Mouse (Mus musculus) frontal cortex, postnatal 10 days (tissue): ENCODE results near the gene Xrcc6.
"Not testable (repeated sequence)": the region's sequence is repeated elsewhere in the genome, so short reads cannot be mapped to it uniquely, and the experiment has no call there.

Experiments used
- DNase-seq, 2 experiments: peaks; one replicate each; pipeline ENCODE4 v3.0.0; 2022; ENCODE audit warnings: low spot score in 2 of 2, mixed read lengths in 1 of 2

The Xrcc6 gene

DNA sequence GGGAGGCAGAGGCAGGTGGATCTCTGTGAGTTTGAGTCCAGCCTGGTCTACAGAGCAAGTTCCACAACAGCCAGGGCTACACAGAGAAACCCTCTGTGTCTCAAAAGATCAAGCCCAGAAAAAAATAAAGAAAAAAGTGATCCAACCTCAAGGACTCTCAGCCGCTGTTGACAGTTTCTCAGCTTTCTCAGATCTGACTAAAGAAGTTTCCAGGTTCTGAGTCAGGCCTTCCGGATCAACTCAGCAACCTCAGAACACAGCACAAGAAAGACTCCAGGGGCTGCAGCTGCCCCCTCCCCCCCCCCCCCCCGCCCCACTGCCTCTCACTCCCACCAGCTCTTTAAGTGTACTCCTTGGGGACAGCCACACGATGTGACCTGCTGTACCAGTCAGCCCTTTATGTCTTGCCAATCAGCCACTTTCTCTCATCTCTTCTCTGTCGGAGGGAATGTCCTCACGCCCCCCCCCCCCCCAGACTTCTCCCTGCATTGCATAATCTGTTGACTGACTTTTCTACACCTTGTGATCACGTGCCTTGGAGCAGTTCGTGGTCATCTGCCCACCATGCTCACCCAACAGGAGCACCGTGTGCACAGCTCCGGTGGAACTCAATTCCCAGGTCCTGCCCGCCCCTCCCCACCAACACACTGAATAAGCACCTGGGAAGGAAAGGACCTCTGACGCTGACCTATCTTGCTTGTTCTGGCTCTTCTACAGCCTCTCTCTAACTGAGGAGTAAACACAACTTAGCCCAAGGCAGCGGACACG is 21.4 kb upstream of the Xrcc6 start:
- no peak for DNase-seq

DNA sequence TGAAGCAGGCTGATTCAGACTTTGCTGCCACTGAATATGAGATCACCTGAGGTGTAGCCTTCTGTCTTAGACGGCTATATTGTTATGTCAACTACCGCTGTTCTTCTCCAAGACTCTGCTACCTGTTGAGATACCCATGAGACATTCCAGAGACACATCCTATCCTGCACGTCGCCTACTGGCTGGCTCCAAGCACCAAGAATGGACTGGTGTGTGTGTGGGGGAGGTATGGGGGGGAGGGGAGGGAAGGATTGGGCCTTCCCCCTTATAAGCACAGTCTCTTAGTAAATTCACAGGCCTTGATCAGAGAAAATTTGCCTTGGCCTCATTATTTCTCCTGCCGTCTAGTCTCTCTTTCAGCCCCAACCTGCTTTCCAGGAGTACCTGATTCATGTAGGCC is 19.8 kb upstream of the Xrcc6 start:
- DNase-seq = no peak

DNA sequence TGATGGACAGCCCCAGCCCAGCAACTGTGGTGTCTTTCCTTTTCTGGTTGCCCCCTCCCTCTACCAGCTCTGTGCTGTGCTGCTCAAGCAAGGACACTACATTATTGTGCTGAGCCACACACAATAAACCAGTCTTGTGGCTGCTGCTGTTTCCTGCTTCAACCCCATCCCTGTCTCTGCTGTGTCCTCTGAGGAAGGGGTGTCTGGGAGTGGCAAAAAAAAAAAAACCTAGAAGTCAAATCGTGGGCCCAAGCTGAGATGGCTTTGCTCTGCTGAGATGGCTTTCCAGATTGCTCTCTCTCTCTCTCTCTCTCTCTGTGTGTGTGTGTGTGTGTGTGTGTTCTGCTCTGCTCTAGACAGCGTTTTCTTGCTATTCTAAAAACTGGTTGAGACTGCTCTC is 19.2 kb upstream of the Xrcc6 start:
- no peak for DNase-seq

DNA sequence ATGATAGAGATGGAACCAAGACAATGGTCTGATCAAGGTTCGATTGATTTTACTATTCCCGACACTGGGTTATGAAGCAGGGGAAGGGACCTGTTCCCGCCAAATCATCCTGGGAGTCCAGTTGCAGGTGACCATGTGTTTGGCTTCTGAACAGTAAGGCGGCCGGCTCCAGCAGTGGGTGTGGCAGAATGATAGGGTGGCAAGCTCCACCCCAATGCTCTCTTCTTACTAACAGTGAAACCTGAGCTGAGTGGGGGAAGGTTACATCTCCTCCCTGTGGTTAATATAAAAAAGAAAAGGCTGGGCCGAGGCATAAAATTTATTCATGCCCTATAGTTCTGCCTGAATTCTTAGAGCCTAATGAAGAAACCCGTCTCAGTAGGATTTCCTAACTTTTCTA is 18.5 kb upstream of the Xrcc6 start:
- DNase-seq = no peak

DNA sequence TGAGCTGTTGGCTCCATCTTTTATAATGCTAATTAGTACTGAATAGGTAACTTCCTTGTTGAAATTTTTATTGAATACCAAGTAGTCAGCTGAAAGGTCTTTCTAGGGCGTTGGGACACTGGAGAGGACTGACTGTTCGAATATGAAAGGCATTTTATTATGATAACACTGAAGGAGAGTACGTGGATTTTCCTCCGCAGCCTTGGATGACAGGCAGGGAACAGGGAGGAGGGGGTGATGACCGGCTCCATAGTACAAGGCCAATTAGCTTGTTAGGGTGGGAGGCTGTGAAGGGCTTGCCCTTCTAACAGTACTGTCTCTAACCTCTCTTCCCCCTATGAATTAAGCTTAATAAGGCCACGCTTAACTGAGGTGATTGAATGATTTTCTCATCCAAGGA is 18.0 kb upstream of the Xrcc6 start:
- not testable (repeated sequence) for DNase-seq

DNA sequence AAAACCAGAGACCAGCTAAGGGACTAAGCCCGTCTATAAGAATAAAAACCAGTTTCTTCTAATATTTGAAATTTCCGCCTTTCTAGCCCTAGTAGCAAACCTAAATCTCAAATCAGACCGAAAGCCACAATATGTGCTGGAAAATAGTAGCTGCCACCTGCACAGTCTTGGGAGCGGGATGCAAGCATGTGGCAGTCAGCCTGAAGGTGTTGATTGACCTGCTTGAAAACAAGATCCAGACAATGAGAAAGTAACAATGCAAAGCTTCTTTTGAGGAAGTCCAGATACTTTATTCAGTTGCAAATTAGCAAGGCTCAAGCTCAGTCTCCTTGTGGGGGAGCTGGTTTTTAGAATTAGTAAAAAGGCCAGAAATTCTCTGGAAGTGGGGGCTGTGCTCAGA is 17.1 kb upstream of the Xrcc6 start:
- DNase-seq = not testable (repeated sequence)

DNA sequence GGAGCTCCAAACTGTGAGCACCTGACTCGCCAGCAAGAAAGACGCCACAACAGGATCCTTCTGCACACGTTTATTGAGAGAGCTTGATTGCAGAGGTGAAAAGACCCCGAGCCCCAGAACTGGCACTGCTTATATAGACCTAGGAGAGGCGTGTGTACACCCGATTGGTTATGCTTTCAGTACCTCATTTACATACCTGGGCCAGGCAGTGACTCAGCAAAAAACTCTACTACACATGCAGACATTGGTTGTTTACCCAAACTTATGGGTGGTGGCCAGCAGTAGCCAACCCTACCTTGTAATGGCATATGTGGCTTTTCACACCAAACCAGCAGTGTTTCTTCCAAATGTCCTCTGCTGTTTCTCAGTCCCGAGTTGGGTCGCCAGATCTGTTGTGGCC is 12.5 kb upstream of the Xrcc6 start:
- DNase-seq = not testable (repeated sequence)

DNA sequence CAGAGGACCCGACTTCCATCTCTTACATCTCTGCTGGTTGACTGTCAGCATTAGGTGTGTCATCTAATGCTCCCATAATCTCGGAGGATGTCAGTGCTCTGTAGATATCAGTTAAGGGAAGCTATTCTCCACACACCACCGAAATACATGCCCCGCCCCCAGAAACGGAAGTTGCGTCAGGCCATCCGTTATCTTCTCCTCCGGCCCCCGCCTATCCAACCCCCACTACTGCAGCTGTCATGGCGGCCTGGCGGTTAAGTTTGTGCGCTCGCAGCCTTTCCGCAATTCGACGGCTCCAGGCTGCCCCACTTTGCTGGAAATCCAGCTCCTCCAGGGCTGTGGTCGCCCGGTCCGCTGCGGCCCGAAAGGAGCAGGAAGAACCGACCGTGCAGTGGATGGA is 7.3 kb upstream of the Xrcc6 start, which contains the start of gene 1700029P11Rik:
1700029P11Rik (plus strand) TSS at position 220 of the 400 bp plus-strand sequence.
- DNase-seq = no peak

DNA sequence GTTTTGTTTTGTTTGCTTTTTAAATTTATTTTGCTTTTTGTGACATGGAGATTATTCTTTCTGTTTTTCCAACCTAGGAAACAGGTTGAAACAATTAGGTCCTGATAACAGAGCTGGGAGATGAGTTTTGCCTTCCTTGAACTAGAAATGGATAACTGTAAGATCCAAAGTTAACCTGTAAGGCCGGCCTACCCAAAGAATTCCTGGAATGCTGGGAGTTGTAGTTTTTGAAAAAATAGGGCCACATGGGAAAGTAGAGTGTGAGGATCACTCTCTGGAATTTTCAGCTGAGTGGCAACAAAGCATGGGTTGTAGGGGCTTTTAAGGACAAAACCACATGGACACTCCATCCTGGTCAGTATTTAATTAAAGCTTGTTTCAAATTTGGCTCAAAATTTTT is 5.5 kb upstream of the Xrcc6 start:
- DNase-seq = no peak

DNA sequence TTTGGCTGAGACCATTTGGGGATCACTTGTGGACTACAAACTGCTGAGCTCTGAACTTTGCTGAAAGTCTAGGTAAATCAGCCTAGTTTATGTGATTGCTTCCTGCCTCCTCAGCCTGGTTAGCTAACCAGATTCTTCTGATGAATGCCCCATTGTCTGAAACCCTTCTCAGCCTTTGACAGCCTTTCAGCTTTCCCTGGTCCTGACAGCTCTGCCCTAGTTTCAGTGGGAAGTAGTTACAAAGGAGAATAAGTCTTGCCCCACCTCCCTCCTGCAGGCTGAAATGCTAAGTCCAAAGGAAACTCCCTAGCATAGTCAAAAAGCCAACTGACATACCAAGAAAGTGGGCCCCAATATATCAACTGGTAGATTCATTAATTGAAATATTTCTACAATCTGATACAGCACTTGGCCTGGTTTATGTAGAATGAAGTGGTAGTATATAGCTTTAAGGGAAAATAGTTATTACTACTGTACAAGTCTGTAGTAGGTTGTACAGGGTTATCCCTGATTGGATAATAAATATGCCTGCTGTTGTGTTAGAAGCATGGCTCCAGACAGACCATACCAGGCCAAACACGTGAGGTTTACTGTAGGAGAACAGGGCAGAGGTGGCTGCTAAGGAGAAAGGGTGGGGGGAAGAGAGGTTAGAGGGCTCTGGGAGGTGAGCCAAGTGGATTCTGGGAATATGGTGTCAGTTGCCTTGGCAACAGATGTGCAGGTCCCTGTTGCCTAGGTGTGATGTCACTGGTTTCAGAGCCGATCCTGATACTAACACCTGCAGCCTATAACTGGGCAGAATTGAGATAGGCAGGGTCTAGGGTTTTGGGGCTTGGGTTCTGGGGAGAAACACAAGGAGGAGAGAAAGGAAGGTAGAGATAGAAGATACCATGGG is 2.1 kb upstream of the Xrcc6 start:
- no peak for DNase-seq

DNA sequence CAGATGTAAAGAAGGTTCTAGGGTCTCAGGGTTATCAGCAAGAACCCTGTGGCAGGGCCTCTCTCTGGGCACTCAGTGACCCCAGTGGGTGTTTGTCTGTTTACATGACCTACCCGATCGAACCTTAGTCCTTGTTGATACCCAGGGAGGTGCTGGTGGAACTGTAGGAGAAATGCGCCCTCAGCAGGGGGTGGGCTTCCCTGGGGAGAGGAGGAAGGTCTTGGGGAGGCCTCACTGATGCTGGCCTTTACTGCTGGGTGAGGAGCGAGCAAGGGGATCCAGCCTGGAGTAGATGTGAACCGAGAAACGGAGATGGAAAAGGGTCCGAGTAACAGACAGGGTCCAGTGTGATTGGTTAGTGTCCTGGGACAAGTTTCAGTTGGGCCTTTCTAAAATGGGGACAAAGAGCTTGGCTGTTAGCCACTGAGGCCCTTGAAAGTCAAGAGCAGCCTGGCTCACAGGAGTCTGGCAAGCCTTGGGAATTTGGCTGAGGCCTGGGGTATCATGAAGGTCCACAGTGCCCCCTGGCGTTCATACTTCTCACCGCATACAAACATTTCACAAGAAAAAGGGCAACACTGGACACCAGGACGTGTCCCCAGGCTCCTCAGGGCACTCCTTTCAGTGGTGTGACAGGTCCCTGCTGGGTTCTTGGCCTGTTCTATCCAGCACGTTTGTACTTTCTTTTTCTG is 1.9 kb downstream of the Xrcc6 start:
- DNase-seq = peak; percentile 71 to 81

DNA sequence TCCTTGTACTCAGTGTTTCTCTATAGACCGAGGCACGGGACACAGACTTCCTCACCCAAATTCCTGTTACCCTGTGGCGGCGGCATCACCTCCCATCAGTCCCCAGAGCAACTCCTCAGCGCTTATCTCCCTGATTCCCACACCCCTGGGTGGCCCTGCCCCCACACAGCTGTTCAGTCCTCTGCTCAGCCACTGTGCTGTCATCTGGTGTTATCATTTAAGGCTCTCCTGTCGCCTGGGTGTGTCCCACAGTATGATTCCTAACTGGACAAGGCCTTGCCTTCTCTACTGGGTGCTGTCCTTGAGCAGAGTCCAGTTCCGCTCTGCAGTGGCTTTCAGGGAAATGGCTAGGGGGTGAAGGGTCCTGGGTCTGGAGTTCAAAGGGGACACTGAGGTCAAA is 2.9 kb downstream of the Xrcc6 start:
- DNase-seq = no peak

DNA sequence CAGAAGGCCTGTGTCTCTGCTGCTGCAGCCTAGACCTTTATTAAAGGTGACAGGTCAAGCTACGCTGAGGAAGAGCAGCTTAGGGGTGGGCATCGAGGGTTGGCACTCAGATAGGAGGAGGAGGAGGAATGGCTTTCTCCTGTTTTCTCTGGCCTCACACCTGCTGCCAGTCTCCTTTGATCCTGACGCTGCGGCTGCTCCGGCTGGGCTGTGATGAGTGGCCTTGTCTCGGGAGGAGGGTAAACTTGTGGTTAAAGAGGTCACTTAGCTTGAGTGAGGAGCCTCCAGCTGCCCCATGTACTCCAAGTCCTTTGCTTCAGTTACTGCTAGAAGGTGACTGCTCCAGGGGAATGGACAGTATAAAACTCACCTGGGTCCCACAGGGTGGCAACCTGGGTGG is 6.4 kb downstream of the Xrcc6 start:
- DNase-seq = no peak

DNA sequence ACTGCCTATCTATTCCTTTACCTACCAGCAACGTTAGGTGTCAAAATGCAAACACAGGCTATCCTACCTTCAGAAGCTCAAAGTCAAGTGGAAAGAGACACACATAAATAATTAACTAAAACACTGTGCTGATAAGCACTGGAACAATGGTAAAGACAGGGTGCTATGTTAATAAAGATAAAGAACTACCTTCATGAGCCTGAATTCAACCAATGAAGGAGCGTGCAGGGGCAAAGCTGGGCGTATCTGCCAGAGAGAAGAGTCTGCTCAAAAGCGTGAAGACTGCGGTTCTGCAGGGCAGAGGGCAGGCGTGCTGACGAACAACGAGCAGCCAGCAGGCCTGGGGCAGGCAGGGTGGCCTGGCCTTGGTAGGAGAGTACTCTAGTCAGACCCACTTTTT is 16.6 kb downstream of the Xrcc6 start:
- no peak for DNase-seq

DNA sequence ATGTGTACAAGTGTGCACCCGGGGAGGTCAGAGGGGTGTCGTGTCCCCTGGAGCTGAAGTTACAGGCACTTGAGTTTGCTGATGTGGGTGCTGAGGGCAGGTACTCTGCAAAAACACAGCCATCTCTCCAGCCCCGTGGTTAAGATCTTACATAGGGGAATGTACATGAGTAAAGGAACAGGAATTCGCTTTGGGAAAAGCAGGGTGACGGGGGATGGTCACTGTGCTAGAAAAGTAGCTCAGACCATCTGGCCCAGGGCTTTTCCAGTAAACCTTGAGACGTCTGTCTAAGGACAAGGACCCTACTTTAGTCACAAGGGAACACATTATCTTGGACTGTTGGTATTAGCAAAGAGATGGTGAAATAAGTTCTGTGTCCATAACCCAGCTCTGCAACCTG is 24.3 kb downstream of the Xrcc6 start:
- no peak for DNase-seq

DNA sequence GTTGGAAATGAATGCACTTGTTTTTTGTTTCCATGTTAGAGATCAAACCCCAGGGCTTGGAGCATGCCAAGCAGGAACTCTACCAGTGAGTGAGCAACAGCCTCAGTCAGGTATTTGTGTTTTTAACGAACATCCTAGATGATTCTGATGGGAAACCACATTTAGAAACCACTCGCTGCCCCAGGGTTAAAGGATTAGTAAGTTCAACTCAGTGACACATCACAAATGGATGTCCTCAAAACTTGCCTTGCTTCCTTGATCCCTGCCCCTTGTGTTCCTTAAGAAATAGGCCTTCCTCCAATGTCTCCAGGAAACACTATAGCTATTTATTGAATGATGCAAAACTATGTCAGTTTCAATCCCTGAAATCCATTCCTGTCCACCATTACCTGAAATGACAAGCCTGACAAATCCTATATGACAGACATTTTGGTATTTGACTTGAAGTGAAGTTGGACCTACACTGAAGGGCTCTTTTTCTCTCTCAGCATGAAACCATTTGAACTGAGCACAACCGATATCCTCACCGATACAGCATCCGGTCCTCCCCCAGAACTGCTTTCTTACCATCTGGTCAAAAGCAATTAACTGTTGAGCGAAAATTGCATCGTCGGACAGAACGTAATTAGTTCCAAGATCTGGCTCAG is 27.2 kb downstream of the Xrcc6 start:
- no peak for DNase-seq

DNA sequence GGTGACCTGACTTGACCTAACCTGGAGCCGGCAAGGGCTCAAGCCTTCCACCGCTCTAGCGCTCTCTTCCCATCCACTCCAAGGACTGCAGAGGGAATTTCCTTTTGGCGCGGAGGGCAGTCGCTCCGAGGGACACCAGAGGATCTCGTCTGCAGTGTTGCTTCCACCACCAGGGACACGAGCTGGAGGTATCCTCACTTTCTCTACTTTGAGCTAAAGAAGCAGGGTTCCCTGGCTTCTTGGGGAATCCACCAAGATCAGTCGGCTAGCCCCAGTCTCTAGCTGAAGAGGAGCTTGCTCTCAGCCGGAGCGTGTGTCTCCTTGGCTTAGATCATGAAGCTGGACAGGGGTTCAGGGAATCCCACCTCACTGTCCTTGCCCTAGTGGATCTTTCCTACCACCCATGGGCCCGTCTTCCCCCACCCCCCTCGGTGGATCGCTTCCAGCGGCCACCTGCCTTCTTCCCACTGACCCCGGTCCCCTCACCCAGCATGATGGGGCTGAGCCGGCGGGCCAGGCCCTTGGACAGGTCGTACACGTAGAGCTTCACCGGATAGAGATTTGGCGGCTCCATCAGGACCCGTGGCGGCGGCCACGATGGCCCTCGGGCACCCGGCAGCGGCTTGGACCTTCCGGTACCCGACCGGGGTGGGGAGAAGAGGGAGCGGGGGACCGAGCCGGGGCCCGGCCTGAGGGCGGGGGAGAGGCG is 27.9 kb downstream of the Xrcc6 start:
- DNase-seq = peak; percentile 41 to 61

DNA sequence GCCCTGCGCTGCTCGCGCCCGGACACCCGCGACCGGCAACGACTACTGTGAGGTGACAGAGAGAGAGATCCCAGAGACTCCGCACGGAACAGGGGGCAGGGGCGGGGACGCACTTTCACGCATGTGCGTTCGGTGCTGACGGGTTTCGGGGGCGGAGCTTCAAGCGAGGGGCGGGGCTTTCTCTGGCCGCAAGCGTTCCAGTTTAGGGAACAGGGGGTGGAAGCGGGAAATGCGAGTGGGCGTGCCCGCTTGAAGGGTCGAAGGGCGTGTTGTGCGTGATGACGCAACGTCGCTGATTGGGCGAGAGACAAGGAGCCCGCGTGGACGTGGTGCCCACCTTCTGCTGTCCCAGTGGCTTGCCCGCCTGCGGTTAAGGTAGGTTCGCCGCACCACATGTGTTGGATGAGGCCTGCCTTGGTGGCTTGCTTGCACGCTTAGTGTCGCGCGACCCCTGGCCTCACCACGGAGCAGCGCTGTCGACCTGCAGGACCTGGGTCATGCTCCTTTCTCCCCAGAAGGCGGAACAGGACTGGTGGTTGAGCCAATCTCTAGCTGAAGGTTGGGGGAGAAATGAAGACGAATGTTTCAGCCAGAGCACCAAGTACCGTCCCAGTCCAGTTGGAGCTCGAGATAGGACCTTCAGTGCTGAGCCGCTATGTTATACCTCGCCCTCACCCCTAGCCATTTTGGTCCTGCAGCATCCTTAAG is 28.6 kb downstream of the Xrcc6 start:
- DNase-seq = peak; percentile 99 to 100

DNA sequence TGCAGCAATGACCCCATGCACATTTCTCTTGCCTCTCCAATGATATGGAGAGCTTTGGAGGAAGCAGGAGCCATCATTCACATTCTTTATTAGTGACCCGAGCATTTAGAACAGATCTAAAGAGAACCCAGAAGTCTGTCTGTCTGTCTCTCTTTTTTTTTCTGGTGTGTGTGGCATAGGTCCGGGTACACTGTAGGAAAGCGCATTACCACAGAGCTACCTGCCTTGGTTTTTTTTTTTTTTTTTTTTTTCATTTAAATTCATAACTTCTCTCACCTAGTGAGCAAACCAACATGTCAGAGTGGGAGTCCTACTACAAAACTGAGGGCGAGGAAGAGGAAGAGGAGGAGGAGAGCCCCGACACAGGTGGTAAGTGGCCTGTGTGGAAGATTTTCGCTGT is 29.2 kb downstream of the Xrcc6 start:
- DNase-seq = no peak

DNA sequence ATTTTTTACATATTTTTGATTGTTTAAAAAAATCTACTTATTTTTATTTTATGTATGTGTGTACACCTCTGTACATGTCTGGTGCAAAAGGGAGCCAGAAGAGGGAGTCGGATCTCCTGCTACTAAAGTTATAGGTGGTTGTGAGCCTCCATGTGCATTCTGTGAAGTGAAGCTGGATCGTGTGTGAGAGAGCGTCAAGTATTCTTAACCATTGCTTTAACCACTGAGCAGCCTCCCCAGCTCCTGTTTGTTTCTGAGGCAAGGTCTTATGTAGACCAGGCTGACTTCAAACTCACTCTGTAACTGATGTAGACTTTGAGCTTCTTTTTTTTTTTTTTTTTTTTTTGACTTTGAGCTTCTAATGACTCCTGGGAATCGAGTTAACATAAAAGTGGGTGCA is 29.8 kb downstream of the Xrcc6 start:
- no peak for DNase-seq

DNA sequence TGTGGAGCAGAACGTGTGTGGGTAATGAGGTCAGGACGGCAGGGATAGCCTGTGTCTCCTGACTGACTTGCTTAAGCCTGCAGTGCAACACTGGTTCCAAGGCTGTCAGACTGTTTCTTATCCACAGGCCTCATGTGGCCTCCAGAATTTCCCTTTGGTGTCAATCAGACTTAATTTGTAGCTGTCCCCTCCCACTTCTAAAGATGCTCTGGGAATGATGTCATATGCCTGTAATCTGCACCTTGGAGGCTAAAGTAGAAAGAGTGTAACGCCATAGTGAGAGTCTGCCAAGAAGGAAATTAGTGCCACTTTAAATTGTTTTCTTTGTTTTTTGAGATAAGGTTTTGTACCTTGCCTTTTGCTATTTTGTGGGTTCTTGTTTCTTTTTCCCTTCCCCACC is 31.7 kb downstream of the Xrcc6 start:
- no peak for DNase-seq
